Mouse (Mus musculus) forebrain, embryonic 15.5 days (tissue): ENCODE measurements around the gene Dclk3. TPM values are rescaled to one million over a fixed set of nuclear protein-coding genes. Genes with fewer than 3 reads are reported as not detected.
A peak's percentile ranks its signal among the peaks of the same experiment; 100 is the strongest.

Experiments used
- ATAC-seq: fragments of 200-750 bp; cut with Nextera tagmentation; replicated peaks from 2 replicates; pipeline ENCODE4 v1.8.0; 2017; ENCODE audit warnings: mild to moderate bottlenecking, moderate TSS enrichment, moderate library complexity
- H3K27ac ChIP-seq: fragments of 300-500 bp; sonication (generic); replicated peaks from 2 replicates; pipeline ENCODE4 v1.5.1; 2015; ENCODE audit warnings: mild to moderate bottlenecking, inconsistent platforms
- H3K27me3 ChIP-seq: fragments of 300-500 bp; sonication (generic); 2 replicates; pipeline ENCODE4 v1.6.1; 2015; ENCODE audit warnings: inconsistent platforms
- H3K36me3 ChIP-seq: fragments of 300-500 bp; sonication (generic); 2 replicates; pipeline ENCODE4 v1.6.1; 2015; ENCODE audit warnings: mild to moderate bottlenecking, inconsistent platforms
- H3K4me1 ChIP-seq: fragments of 300-500 bp; sonication (generic); 2 replicates; pipeline ENCODE4 v1.6.1; 2015; ENCODE audit warnings: inconsistent platforms
- H3K4me2 ChIP-seq: fragments of 300-500 bp; sonication (generic); replicated peaks from 2 replicates; pipeline ENCODE4 v1.6.1; 2015; ENCODE audit warnings: mild to moderate bottlenecking, inconsistent platforms
- H3K4me3 ChIP-seq: fragments of 300-500 bp; sonication (generic); 2 replicates; pipeline ENCODE4 v1.5.1; 2015; ENCODE audit warnings: mild to moderate bottlenecking, inconsistent platforms
- H3K9ac ChIP-seq: fragments of 300-500 bp; sonication (generic); replicated peaks from 2 replicates; pipeline ENCODE4 v1.6.1; 2015; ENCODE audit warnings: mild to moderate bottlenecking, inconsistent platforms
- H3K9me3 ChIP-seq: fragments of 300-500 bp; sonication (generic); 2 replicates; pipeline ENCODE4 v1.6.1; 2016; ENCODE audit warnings: inconsistent platforms
- WGBS: fragments of 180-500 bp; shearing (Covaris S2); methylation state at CpG from one replicate; pipeline ENCODE4 v1.1.7; 2015; ENCODE audit warnings: mixed read lengths; 5-methylcytosine and 5-hydroxymethylcytosine counted together
- polyA plus RNA-seq: library from polyadenylated mRNA; unstranded; fragments of >200 nt; fragmentation: Nextera tagmentation; extraction: Ambion mirVana; gene quantifications from 2 replicates; pipeline ENCODE4 v1.2.1, GENCODE M21; 2015

The Dclk3 gene
- polyA plus RNA-seq, 1 experiment from 2014 or later: 5.3 TPM

DNA sequence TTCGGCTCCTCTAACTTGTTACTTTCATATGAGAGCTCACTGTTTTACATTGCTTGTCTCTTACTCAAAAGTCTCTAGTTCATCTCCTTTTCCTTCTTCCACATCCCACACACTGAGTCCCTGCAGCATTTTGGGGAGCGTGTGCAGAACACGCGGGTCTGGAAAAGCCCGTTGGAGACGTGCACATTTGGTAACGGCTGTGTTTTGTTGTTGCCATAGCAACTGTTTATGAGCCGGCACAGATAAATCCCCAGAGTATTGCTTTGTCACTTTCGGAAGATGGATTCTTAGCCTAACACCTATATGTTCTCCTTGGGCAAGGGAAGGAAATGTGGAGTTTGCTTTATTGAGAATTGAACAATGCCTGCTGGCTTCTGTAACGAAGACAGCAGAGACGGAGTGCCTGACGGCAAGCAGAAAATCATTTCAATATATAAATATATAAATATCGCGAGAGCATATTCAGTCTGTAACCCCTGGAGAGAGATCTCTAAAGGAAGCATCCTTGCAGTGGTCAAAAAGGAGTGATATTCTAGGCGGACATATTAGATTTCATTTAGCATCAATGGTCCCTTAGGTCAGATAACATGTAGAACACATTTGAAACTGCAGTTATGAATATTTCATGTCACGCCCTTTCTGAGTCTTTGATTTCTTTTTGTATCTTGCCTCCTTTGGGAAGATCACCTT is 26.3 kb upstream of the Dclk3 start:
- Histone ChIP-seq H3K9ac (no peak overlapping the region), H3K4me1 (peaks cover 7% of the 10 kb centered on the region), H3K9me3 (no peaks in the 10 kb centered on the region), H3K27ac (peak overlapping the region; percentile 13; the same call in 1 of the 2 replicates), H3K36me3 (no peaks in the 10 kb centered on the region), H3K4me3 (no peak overlapping the region), H3K27me3 (no peaks in the 10 kb centered on the region), H3K4me2 (no peak overlapping the region; the same call in 1 of the 2 replicates)
- no peak for ATAC-seq
- 60% methylated on average over 16 of the region's 16 CpGs for WGBS

DNA sequence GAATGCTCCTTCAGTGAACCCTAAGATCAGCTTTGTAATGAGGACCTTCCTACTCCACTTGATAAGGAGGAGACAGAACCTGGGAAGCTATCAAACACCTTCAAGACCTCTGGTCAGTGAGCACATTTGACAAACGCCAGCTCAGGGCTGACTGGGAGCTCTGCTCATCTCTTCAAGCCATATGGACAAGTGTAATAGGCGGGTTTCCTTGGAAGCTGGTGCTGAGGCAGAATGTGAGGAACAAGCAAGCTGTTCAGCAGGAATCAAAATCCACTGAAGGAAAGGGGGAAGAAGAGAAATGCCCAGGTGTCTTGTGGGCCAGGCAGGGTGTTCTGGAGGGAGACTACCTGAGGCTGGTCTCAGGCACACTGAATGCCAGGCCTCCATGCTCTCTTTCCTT is 17.0 kb upstream of the Dclk3 start:
- ATAC-seq: no peak
- 59% methylated on average over 2 of the region's 2 CpGs for WGBS
- H3K4me3 ChIP-seq: no peak overlapping the region
- no peak overlapping the region for H3K9ac ChIP-seq
- H3K9me3 ChIP-seq: no peaks in the 10 kb centered on the region
- H3K4me1 ChIP-seq: no peaks in the 10 kb centered on the region
- H3K27ac ChIP-seq: no peak overlapping the region
- no peaks in the 10 kb centered on the region for H3K27me3 ChIP-seq
- no peak overlapping the region for H3K4me2 ChIP-seq
- no peaks in the 10 kb centered on the region for H3K36me3 ChIP-seq

DNA sequence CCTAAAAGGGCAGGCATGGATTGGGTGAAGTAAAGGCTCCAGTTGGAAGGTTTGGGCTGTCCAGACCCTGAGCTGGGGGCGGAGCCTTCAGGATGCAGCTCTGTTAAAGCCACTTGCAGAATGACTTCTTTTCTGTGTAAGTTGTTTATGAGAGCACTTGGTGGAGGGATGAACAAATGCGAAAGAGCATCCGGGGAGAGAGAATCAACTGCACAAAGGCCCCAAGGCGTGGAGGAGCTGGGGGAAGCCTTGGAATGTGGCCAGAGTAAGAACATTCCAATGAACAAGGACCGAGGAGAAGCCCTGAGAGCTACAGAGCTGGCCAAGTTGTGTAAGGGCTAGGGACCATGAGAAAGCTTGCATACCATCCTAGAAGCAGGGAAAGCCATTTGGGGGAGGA is 16.3 kb upstream of the Dclk3 start:
- ATAC-seq: no peak
- Histone ChIP-seq H3K36me3 (no peaks in the 10 kb centered on the region), H3K27me3 (no peaks in the 10 kb centered on the region), H3K4me2 (no peak overlapping the region), H3K27ac (no peak overlapping the region), H3K4me3 (no peak overlapping the region), H3K9me3 (no peaks in the 10 kb centered on the region), H3K9ac (no peak overlapping the region), H3K4me1 (no peaks in the 10 kb centered on the region)
- 59% methylated on average over 5 of the region's 5 CpGs for WGBS

DNA sequence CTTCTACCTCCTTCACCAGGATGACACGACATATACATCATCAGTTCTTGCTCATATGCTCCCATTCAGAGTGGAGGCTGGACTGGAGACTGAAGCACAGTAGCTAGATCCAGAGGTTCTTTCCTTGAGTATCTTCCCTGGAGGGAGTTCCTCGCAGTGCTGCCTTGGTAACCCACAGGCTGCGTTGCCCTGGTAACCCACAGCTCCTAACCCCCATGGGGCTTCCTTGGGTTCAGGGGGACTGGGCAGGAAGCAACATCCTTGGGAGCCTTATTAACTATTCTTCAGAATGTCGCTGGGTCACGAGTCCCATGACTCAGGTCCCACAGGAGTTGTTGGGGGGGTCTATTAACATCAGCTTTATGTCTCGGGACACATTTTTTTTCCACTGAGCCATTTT is 13.8 kb upstream of the Dclk3 start:
- H3K4me3 ChIP-seq: no peak overlapping the region
- no peak overlapping the region for H3K9ac ChIP-seq
- H3K27me3 ChIP-seq: no peaks in the 10 kb centered on the region
- no peak overlapping the region for H3K27ac ChIP-seq
- no peak for ATAC-seq
- H3K36me3 ChIP-seq: no peaks in the 10 kb centered on the region
- H3K9me3 ChIP-seq: no peaks in the 10 kb centered on the region
- H3K4me2 ChIP-seq: no peak overlapping the region
- H3K4me1 ChIP-seq: no peaks in the 10 kb centered on the region
- 59% methylated on average over 6 of the region's 6 CpGs for WGBS

DNA sequence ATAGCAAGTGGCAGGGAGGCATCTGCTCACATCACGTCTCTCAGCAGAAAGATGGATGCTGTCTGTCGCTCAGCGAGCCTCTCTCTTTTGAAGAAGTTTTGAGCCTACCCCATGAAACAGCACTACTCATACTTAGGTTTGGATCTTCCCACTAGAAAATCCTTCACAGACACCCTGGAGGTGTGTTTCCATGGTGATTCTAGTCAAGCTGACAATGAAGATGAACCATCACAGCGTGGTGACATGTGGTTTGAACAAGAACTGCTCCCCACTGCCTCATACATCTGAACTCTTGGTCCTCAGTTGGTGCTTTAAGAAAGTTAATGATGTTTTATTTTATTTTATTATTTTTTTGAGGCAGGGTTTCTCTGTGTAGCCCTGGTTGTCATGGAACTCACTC is 12.9 kb upstream of the Dclk3 start:
- no peaks in the 10 kb centered on the region for H3K4me1 ChIP-seq
- WGBS: 83% methylated on average over 4 of the region's 4 CpGs
- no peaks in the 10 kb centered on the region for H3K27me3 ChIP-seq
- no peaks in the 10 kb centered on the region for H3K9me3 ChIP-seq
- H3K9ac ChIP-seq: no peak overlapping the region
- H3K4me3 ChIP-seq: no peak overlapping the region
- H3K36me3 ChIP-seq: no peaks in the 10 kb centered on the region
- no peak overlapping the region for H3K4me2 ChIP-seq
- H3K27ac ChIP-seq: no peak overlapping the region
- no peak for ATAC-seq

DNA sequence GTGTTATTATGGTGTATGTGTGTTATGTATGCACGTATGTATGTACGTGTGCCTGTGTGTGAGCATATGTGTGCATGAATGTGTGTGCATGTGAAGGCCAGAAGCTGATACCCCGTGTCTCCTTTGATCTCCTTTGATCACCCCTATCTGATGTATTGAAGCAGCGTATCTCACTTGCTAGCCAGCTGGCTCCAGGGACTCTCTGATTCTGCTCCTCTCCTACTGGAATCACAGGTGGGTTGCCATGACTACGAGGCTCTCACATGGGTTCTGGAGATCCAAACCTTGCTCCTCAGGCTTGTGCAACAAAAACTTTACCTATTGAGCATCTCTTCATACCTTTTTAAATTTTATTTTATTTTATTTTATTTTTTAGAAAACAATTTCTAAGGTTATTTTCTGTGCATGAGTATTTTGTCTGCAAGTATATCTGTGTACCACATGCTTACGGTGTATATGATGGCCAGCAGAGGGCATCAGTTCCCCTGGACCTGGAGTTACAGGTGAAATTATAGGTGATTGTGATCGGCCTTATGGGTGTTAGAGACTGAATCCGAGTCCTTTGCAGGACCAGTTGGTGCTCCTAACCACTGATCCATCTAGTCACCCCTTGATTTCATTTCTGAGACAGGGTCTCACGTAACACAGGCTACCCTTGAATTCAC is 10.9 kb upstream of the Dclk3 start:
- H3K9me3 ChIP-seq: no peaks in the 10 kb centered on the region
- no peaks in the 10 kb centered on the region for H3K4me1 ChIP-seq
- WGBS: 88% methylated on average over 9 of the region's 9 CpGs
- no peaks in the 10 kb centered on the region for H3K36me3 ChIP-seq
- H3K4me2 ChIP-seq: no peak overlapping the region
- no peak overlapping the region for H3K27ac ChIP-seq
- H3K4me3 ChIP-seq: no peak overlapping the region
- ATAC-seq: no peak
- H3K27me3 ChIP-seq: no peaks in the 10 kb centered on the region
- no peak overlapping the region for H3K9ac ChIP-seq

DNA sequence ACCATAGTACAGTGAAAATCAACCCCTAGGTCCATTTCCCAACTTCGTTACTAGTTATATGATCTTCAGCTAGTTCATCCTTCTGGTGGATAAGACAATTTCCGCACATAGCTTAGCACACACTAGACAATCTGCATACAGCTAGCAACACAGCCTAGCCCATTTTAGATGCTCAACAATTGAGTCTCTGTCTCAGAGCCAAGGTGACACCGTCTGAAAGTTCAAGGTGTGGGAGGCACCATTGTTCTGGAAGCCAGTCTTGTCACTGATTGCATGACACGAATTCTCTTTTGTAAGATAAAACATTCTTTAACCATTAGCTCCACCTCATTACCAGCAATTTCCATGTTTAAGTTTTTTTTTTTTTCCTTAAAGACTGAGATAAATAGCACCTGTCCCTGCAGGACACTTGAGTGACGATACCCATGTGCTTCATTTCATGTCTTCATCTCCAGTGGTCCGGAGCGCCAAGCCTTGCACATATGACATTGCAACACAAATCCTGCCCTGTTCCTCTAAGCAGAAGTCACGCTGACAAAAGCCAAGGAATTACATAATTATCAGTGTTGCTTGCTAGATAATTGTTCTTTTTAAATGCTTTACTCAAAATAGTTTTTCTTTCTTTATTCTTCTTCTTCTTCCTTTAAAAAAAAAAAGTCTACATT is 10.1 kb upstream of the Dclk3 start:
- Histone ChIP-seq H3K4me1 (no peaks in the 10 kb centered on the region), H3K9ac (no peak overlapping the region), H3K27me3 (no peaks in the 10 kb centered on the region), H3K36me3 (no peaks in the 10 kb centered on the region), H3K9me3 (no peaks in the 10 kb centered on the region), H3K4me3 (no peak overlapping the region), H3K27ac (no peak overlapping the region), H3K4me2 (no peak overlapping the region)
- 74% methylated on average over 8 of the region's 8 CpGs for WGBS
- no peak for ATAC-seq

DNA sequence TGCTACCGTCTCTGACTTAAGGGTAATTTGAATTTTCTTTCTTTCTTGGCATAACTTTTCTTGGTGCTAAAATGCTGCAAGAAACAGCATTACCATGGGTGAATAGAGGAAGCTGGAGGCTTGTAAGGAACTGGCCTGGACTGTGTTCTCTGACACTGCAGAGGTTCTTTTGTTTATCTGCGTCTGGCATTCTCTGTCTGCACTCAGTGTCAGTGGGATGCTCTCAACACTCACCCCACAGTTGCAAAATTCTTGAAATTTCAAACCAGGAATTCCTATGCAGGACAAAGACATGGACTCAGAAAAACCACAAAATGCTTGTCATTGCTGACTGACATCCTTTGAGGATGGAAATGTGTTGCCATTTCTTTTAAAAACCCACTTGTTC is 9.5 kb upstream of the Dclk3 start:
- Histone ChIP-seq H3K9me3 (no peaks in the 10 kb centered on the region), H3K9ac (no peak overlapping the region), H3K27ac (no peak overlapping the region), H3K27me3 (no peaks in the 10 kb centered on the region), H3K4me1 (no peaks in the 10 kb centered on the region), H3K4me2 (no peak overlapping the region), H3K4me3 (no peak overlapping the region), H3K36me3 (no peaks in the 10 kb centered on the region)
- WGBS: 44% methylated on average over 2 of the region's 2 CpGs
- no peak for ATAC-seq

DNA sequence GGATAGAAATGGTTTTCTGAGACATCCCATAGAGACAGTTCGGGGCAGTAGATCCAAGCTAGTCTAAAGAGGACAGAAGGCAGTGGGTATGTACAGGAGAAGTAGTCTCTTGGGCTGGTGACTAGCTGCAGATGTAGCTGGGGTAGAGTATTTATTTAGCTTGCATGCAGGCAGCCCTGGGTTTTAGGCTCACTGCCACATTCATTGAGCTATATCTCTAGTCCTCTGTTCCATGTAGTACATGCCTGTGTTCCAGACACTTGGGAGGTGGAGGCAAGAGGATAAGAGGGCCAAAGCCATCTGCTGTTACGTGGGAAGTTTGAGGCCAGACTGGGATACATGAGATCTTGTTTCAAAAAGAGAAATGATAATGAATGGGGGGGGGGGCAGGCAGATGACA is 3.5 kb upstream of the Dclk3 start:
- H3K9ac ChIP-seq: no peak overlapping the region
- H3K4me1 ChIP-seq: peaks cover 7% of the 10 kb centered on the region; the same call in 1 of the 2 replicates
- 93% methylated on average over 2 of the region's 2 CpGs for WGBS
- H3K9me3 ChIP-seq: no peaks in the 10 kb centered on the region
- H3K4me3 ChIP-seq: no peak overlapping the region
- ATAC-seq: no peak
- H3K27ac ChIP-seq: no peak overlapping the region
- no peaks in the 10 kb centered on the region for H3K27me3 ChIP-seq
- no peaks in the 10 kb centered on the region for H3K36me3 ChIP-seq
- H3K4me2 ChIP-seq: no peak overlapping the region

DNA sequence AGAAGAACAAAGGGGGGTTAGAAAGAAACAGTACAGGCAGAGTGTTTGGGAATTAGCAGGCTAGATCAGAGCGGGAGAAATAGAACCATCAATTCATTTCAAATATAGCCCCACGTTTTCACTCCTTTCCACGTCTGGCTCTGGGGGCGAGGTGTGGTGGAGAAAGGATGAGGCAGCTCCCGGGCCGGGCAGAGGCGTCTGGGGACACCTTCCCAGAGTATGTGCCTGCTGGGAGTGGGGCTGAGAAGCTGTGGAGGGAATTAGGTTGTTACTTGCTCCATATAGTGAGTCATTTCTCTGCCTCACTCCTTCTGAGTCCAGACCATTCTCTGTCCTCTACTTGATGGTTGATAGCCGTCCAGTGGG is 938 bp downstream of the Dclk3 start:
- Histone ChIP-seq H3K27me3 (no peaks in the 10 kb centered on the region), H3K4me2 (peak overlapping the region; percentile 5; the same call in 1 of the 2 replicates), H3K4me3 (peak overlapping the region; percentile 43), H3K9ac (0 out of 2 replicates have a peak overlapping the region, but pooled peaks have one; percentile 33), H3K27ac (no peak overlapping the region), H3K36me3 (no peaks in the 10 kb centered on the region), H3K9me3 (no peaks in the 10 kb centered on the region), H3K4me1 (peaks cover 7% of the 10 kb centered on the region; the same call in 1 of the 2 replicates)
- WGBS: 61% methylated on average over 8 of the region's 8 CpGs
- ATAC-seq: no peak

DNA sequence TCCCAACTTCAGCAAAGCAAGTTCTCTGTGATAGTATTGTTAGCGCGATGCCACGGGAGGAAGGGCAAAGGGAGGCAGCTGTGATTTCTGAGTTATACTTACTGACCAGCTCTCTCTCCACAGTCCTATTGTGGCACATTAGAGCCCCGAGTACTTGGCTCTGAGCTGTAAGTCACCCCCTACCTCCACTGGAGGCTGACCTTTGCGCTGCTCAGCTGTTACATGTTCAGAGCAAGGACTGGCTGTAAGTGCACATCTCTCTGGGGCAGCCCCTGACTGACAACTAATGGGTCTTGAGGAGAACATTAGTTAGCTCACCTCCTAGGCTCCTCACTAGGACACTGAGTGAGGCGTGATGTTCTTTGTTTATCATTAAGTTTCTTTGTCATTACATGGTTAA is 1.6 kb downstream of the Dclk3 start:
- Histone ChIP-seq H3K27me3 (no peaks in the 10 kb centered on the region), H3K4me1 (peaks cover 7% of the 10 kb centered on the region; the same call in 1 of the 2 replicates), H3K36me3 (no peaks in the 10 kb centered on the region), H3K4me3 (no peak overlapping the region), H3K4me2 (no peak overlapping the region), H3K9ac (no peak overlapping the region), H3K27ac (no peak overlapping the region), H3K9me3 (no peaks in the 10 kb centered on the region)
- 83% methylated on average over 6 of the region's 6 CpGs for WGBS
- no peak for ATAC-seq

DNA sequence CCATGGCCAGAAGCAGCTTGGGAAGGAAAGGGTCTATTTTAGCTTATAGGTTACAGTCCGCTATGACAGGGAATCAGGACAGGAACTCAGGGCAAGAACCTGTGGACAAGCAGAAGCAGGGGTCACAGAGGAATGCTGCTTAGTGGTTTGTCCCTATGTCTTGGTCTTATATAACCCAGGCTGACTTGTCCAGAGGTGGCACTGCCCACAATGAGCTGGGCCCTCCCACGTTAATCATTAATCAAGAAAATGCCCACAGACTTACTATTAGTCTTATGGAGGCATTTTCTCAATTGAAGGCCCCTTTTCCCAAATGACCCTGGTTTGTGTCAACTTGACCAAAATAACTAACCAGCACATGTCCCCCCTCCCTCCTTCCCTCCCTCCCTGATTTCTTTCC is 2.3 kb downstream of the Dclk3 start:
- WGBS: 83% methylated on average over 2 of the region's 2 CpGs
- H3K9me3 ChIP-seq: no peaks in the 10 kb centered on the region
- no peaks in the 10 kb centered on the region for H3K27me3 ChIP-seq
- no peak overlapping the region for H3K9ac ChIP-seq
- H3K36me3 ChIP-seq: no peaks in the 10 kb centered on the region
- no peak for ATAC-seq
- no peak overlapping the region for H3K27ac ChIP-seq
- no peak overlapping the region for H3K4me3 ChIP-seq
- peaks cover 7% of the 10 kb centered on the region; the same call in 1 of the 2 replicates for H3K4me1 ChIP-seq
- no peak overlapping the region for H3K4me2 ChIP-seq
